Mouse (Mus musculus) embryonic fibroblast, embryonic 13.5 days (primary cell): Measurements from ENCODE around the gene Slc5a6. TPM values are rescaled to one million over a fixed set of nuclear protein-coding genes. Genes with fewer than 3 reads are reported as not detected.
A peak's percentile ranks its signal among the peaks of the same experiment; 100 is the strongest.

Experiments
- H3K27ac ChIP-seq: 2 replicates; pipeline ENCODE4 v1.5.1; 2012; ENCODE audit warnings: low read length, control low read depth, inconsistent platforms; ENCODE audit not compliant: insufficient read depth
- H3K4me1 ChIP-seq: 2 replicates; pipeline ENCODE4 v1.6.1; 2011; ENCODE audit warnings: low read length; ENCODE audit not compliant: control insufficient read depth, insufficient read depth
- H3K4me3 ChIP-seq: 2 replicates; pipeline ENCODE4 v1.5.1; 2011; ENCODE audit warnings: mild to moderate bottlenecking, control low read depth, low read length; ENCODE audit not compliant: insufficient read depth
- CTCF ChIP-seq: IDR thresholded peaks from 2 replicates; pipeline ENCODE4 v1.5.1; 2011; ENCODE audit warnings: mild to moderate bottlenecking, control low read depth, low read length, moderate library complexity, borderline replicate concordance; ENCODE audit not compliant: insufficient read depth
- POLR2A ChIP-seq: IDR thresholded peaks from 2 replicates; pipeline ENCODE4 v1.6.1; 2011; ENCODE audit warnings: low read depth, mild to moderate bottlenecking, control low read depth, low read length, moderate library complexity
- polyA plus RNA-seq: library from polyadenylated mRNA; stranded (reverse); fragments of >200 nt; gene quantifications from 2 replicates; pipeline ENCODE4 v1.2.4, GENCODE M21; 2011; ENCODE audit warnings: low read depth; ENCODE audit not compliant: missing spikeins, insufficient read length

The Slc5a6 gene
- 3.3 and 6.2 TPM in 2 replicates for polyA plus RNA-seq

DNA sequence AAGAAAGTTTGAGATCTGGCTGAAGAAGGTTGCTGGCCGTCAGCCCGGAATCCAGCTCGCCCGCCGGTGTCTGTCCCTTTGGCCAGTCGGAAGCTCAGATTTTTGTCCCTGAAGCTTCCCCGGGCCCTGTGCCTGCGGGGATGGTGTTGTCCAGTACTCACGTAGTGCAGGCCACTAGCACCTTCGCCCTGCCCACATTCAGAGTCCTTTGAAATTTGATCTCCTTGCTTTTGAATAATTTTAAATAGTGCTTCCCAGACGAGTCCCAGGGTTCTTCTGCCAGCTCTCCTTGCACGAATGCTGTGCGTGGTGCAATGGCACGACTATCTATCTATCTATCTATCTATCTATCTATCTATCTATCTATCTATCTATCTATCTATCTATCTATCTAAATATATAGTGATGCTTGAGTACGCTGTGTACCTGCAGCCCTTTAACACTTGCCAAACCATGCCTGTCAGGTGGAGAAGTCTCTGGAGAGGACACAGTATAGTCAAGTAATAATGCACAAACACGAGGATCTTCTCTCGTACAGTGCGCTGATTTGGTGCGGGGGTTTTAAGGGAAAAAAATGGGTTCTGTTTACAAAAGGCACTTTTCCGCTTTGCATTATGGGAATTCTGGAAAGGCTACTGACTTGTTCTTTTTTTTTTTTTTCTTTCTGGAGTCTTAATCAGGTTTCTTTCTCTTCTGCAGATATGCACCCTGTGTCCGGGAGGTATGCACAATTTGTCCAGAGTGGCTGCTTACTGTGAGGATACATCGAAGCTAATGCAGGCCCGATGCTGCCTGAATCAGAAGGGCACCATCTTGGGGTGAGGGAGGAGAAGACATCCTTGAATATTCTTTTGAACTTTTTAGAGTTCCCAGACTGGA is at the start of gene Slc5a6:
Gene Slc5a6, minus strand, starts transcription at position 162 of the 879 bp plus-strand sequence.
- H3K4me1 ChIP-seq = no peaks in the 10 kb centered on the region
- TF ChIP-seq CTCF (peak; percentile 45; the same call in 1 of the 2 replicates), POLR2A (0 out of 2 replicates have a peak, but pooled peaks have one; percentile 38)
- H3K4me3 ChIP-seq = peak within 1 kb of the TSS; percentile 80
- peak within 1 kb of the TSS; percentile 91 for H3K27ac ChIP-seq

DNA sequence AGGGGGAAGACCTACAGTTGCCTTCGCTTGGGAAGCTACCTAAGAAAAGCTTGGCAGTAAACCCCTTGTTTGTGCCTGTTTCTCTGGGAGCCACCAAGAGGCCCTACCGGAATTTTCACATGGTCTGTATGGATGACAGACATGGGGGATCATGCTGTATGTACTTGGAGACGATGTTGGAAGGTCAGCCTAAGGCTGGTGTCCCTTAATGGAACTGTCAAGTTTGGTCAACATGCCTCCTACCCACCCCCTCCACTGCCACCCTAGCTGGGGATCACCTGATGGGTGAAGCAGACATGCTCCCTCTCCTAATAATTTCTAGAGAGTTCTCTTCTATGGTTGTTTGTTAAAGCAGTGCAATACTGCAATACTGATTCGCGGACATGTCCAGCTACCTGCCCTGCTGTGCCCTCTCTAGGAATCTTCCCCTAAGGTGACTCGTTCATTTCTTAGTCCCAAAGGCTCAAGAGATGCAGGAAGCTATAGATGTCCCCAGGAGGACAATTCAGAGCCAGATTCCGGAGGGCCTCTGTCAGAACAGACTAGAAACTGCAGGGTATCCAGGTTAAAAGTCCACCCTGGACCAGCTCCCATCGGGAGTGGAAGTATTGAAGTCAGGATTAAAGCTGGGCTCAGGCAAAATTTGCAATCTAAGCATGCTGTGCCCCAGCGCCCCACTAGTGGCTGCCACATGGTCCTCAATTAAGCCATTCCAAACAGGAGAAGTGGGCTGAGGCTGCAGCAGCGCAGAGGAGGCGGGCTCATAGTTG is 47.2 kb upstream of the Slc5a6 start:
- Histone ChIP-seq H3K4me1 (no peaks in the 10 kb centered on the region), H3K27ac (no peak overlapping the region), H3K4me3 (no peak overlapping the region)
- TF ChIP-seq CTCF (no peak), POLR2A (no peak)

DNA sequence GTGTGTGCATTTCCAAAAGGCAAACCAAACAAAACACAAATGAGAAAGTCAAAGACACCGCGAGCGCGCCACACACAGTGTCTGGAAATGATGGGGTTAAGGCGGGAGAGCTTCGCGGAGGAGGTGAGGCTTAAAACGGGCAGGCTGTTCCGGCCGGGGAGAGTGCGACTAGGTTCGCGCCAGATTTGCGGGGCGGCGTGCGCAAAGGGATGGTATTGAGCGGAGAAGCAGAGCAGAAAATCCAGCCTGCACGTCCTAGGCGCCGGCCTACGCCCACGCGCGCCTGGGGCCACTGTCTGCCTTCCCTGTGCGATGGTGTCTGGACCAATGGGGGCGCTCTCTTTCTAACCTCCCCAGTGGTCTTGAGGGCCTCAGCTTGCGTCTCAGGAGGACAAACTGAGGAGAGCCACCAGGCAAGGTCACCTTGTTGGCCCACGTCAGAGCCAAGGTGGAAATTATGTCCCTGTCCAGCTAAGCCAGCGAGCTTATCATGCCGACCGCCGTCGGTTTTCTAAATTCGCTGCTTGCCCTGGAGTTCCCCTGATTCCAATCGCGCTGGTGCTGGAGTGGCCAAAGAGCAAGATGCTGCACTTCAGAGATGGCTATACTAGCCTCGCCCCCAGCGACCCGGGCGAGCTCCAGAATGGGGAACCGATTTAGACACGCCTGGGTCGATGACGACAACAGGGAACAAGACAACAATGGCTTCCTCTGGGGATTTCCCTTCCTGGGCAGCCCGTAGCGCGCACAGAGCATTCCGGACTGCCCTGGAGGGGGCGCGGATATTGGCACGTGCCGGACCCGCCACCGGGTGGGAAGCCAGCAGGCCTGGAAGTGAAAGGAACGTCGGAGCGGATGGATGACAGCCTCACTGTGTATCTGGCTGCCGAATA is 46.3 kb upstream of the Slc5a6 start:
- 0 out of 2 replicates have a peak overlapping the region, but pooled peaks have one; percentile 8 for H3K4me3 ChIP-seq
- no peak overlapping the region for H3K27ac ChIP-seq
- no peaks in the 10 kb centered on the region for H3K4me1 ChIP-seq
- TF ChIP-seq POLR2A (no peak), CTCF (no peak)

DNA sequence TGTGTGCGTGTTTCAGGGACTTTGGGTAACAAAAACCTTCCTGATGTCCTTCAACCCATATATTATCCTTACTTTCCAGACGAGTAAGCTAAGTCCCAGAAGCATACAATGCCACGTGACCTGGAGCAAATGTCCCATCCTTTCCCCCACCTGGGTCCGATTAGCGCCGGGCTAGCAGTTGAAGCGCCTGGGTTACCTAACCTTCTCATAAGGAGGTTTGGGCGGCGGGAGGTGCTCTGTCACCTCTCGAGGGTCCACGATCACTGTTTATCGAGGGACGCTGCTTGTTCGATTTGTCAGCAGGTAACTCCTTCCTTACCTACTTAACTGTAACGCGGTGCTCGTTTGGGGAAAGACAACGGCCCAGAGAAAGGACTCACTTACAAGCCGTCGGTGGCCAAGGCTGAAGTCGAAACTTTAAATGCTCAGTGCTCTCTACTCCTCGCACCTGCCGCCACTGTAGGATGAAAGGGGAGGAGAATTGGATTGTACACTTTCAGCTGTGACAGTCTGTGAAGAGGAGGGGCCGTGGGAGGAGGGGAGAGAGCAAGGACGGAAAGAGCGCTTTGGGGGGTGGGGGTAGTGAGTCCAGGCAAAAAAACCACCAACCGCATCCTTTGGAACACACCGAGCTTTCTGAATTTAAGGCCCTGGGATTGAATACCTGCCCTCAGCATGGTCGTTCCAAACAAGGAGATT is 45.5 kb upstream of the Slc5a6 start:
- Histone ChIP-seq H3K4me1 (no peaks in the 10 kb centered on the region), H3K4me3 (no peak overlapping the region), H3K27ac (no peak overlapping the region)
- no peak for TF ChIP-seq POLR2A
- no peak for TF ChIP-seq CTCF

GRCm38 (mm10) chr5:31093151-31094041 is 44.7 kb upstream of the Slc5a6 start:
- no peak overlapping the region for H3K27ac ChIP-seq
- H3K4me3 ChIP-seq = peak overlapping the region; percentile 9; the same call in 1 of the 2 replicates
- no peak for TF ChIP-seq POLR2A
- no peak for TF ChIP-seq CTCF
- no peaks in the 10 kb centered on the region for H3K4me1 ChIP-seq

GRCm38 (mm10) chr5:31092231-31092975 is 43.7 kb upstream of the Slc5a6 start:
- TF ChIP-seq POLR2A = no peak
- no peak for TF ChIP-seq CTCF
- H3K4me1 ChIP-seq = 0 out of 2 replicates have a peak, but pooled peaks cover under 1% of the 10 kb centered on the region
- H3K4me3 ChIP-seq = no peak overlapping the region
- no peak overlapping the region for H3K27ac ChIP-seq

DNA sequence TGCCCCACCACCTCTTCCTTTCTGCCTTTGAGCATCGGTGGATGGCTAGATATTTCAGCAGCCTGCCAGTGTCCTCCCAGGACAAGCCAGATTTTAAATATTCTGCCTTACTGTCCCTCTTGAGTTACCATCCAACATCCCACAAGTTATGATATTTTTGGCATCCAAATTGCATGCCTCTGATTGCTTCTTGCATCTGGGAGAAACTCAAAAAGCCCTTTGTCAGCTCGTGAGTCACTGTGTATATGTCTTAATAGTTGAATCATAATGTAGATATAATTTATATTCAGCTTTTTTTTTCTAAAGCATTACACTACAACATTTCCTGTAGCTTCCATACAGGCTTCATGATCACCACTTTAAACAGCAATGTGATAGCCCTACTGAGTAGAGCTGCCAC is 38.4 kb upstream of the Slc5a6 start:
- Histone ChIP-seq H3K4me1 (peaks cover 12% of the 10 kb centered on the region), H3K4me3 (no peak overlapping the region), H3K27ac (no peak overlapping the region)
- TF ChIP-seq POLR2A (no peak), CTCF (no peak)
